Mouse (Mus musculus): ENCODE measurements around the gene Stub1. TPM values are rescaled to one million over a fixed set of nuclear protein-coding genes. Genes with fewer than 3 reads are reported as not detected.

The Stub1 gene
- polyA plus RNA-seq, 1 experiment: 190 TPM

DNA sequence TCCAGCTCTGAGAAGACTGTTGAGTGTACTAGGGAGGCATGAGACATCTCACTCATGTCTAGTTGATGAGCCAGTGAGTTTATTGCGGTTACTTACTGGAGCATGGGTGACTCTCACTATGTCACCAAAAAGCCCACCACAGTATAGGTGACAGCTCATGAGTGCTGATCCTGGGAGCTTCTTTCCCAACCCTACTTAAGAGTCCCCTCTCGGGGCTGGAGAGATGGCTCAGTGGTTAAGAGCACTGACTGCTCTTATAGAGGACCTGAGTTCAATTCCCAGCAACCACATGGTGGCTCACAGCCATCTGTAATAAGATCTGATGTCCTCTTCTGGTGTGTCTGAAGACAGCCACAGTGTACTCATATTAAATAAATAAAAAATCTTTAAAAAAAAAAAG lies 36.8 kb upstream of the Stub1 start:
- Histone ChIP-seq H3K27me3 (ENCODE audit: control insufficient read depth, insufficient read depth, low read length) (no peaks in the 10 kb centered on the region), H3K4me3 (ENCODE audit: control insufficient read depth, insufficient read depth, low read length) (no peak overlapping the region), H3K4me1 (replicated peaks; ENCODE audit: control insufficient read depth, insufficient read depth, low read length) (peaks cover 23% of the 10 kb centered on the region), H3K36me3 (ENCODE audit: control insufficient read depth, insufficient read depth, low read length) (no peaks in the 10 kb centered on the region), H3K27ac (ENCODE audit: control insufficient read depth, insufficient read depth, low read length) (no peak overlapping the region)
- TF ChIP-seq CTCF (IDR thresholded peaks at IDR 0.05; ENCODE audit: borderline replicate concordance, control insufficient read depth, extremely low read depth, insufficient read depth, low read length, poor library complexity) (no peak), POLR2A (IDR thresholded peaks at IDR 0.05; ENCODE audit: control insufficient read depth, extremely low read depth, insufficient read depth, low read length, poor library complexity) (no peak)
- DNase-seq: no peak
- WGBS: 97% methylated on average over 2 of the region's 2 CpGs

DNA sequence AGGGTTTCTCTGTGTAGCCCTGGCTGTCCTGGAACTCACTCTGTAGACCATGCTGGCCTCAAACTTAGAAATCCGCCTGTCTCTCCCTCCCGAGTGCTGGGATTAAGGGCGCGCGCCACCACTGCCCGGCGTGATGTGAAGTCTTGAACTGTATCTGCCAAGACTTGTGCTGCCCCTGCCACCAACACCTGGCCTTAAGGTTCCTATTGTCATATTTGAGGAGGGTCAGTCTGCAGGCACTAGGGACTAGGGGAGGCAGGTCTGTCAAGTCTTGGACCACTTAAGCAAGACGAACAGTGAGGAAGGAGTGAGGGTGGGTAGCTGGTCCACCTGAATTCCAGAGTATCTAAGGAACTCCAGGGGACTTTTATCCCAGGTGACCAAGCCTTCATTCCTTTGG lies 36.3 kb upstream of the Stub1 start:
- H3K27ac ChIP-seq (ENCODE audit: control insufficient read depth, insufficient read depth, low read length): no peak overlapping the region
- no peak for DNase-seq
- H3K4me1 ChIP-seq (replicated peaks; ENCODE audit: control insufficient read depth, insufficient read depth, low read length): peaks cover 21% of the 10 kb centered on the region
- no peaks in the 10 kb centered on the region for H3K36me3 ChIP-seq (ENCODE audit: control insufficient read depth, insufficient read depth, low read length)
- no peak overlapping the region for H3K4me3 ChIP-seq (ENCODE audit: control insufficient read depth, insufficient read depth, low read length)
- no peaks in the 10 kb centered on the region for H3K27me3 ChIP-seq (ENCODE audit: control insufficient read depth, insufficient read depth, low read length)
- 97% methylated on average over 8 of the region's 8 CpGs for WGBS
- no peak for TF ChIP-seq POLR2A (IDR thresholded peaks at IDR 0.05; ENCODE audit: control insufficient read depth, extremely low read depth, insufficient read depth, low read length, poor library complexity)
- no peak for TF ChIP-seq CTCF (IDR thresholded peaks at IDR 0.05; ENCODE audit: borderline replicate concordance, control insufficient read depth, extremely low read depth, insufficient read depth, low read length, poor library complexity)

DNA sequence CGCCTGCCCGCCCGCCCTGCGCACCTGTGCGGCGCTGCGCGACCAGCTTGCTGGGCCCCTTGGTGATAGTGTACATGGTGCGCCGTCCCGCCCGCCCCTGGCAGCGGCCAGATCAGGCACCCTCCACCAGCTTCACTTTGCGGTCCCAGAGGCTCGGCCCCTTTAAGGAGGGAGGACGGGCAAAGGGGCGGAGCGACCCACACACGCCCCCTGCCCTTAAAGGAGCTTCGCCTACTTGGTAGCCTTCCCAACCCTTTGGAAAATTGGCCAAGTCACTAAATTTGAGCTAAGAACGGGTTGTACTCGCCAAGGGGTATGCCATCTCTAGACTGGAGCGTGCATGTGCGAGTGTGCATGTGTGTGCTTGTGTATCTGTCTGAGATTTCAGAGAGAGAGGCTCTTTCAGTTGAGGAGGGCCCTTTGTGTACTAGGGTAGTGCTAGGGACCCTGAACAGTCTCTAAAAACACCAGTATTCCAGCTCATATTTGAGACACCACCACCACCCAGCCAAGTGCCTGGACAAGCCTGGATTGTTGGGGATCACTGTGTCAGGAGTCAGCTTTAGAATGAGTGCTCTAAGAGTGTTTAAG lies 35.5 kb upstream of the Stub1 start, which contains the start of gene Mcrip2:
TSS of gene Mcrip2 (minus strand) at position 164 of the 591 bp plus-strand sequence.
- peak; percentile 78 for DNase-seq
- Histone ChIP-seq H3K36me3 (ENCODE audit: control insufficient read depth, insufficient read depth, low read length) (no peaks in the 10 kb centered on the region), H3K4me3 (ENCODE audit: control insufficient read depth, insufficient read depth, low read length) (peak within 1 kb of the TSS; percentile 95), H3K27ac (ENCODE audit: control insufficient read depth, insufficient read depth, low read length) (no peak within 1 kb of the TSS), H3K4me1 (replicated peaks; ENCODE audit: control insufficient read depth, insufficient read depth, low read length) (peaks cover 14% of the 10 kb centered on the region), H3K27me3 (ENCODE audit: control insufficient read depth, insufficient read depth, low read length) (no peaks in the 10 kb centered on the region)
- TF ChIP-seq CTCF (IDR thresholded peaks at IDR 0.05; ENCODE audit: borderline replicate concordance, control insufficient read depth, extremely low read depth, insufficient read depth, low read length, poor library complexity) (no peak), POLR2A (IDR thresholded peaks at IDR 0.05; ENCODE audit: control insufficient read depth, extremely low read depth, insufficient read depth, low read length, poor library complexity) (0 out of 2 replicates have a peak, but pooled peaks have one; percentile 38)
- WGBS: 2% methylated on average over 24 of the region's 24 CpGs

DNA sequence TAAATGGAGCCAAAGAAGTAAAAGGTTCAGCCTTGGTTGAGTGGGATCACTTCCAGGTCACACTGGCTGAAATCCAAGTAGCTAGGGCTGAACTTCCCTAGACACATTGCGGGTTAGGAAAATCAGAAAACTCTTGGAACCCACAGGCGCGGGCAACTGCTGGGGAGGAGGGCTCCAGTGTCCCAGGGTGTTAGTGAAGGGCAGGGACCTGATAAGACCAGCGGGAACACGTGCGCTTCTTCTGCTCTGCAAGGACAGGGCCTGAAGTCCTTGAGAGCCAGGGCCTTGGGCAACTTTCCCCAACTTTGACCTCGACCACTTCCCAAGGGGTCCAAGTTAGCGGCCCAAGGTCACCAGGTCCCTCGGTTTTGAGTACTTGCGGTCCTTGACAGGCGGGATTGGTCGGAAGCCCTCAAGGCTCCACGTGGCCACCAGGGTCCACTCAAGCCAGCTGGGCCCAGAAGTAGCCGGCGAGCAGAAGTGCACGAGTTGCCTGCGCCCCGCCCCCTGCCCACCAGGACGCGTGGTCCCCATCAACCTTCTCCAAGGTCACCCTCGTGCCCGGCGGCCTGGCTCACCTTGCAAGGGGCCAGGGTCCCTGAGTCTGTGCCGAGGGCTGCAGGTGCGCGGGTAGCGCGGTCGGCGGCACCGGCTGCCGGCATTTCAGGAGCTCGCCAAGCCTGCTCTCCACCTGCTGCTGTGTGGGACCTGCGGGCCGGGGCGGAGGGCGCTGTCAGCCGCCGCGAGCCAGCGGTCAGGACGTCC lies 34.8 kb upstream of the Stub1 start:
- 1% methylated on average over 42 of the region's 42 CpGs for WGBS
- peaks cover 14% of the 10 kb centered on the region for H3K4me1 ChIP-seq (replicated peaks; ENCODE audit: control insufficient read depth, insufficient read depth, low read length)
- H3K4me3 ChIP-seq (ENCODE audit: control insufficient read depth, insufficient read depth, low read length): peak overlapping the region; percentile 95
- TF ChIP-seq CTCF (IDR thresholded peaks at IDR 0.05; ENCODE audit: borderline replicate concordance, control insufficient read depth, extremely low read depth, insufficient read depth, low read length, poor library complexity): 0 out of 2 replicates have a peak, but pooled peaks have one; percentile 34
- TF ChIP-seq POLR2A (IDR thresholded peaks at IDR 0.05; ENCODE audit: control insufficient read depth, extremely low read depth, insufficient read depth, low read length, poor library complexity): no peak
- H3K36me3 ChIP-seq (ENCODE audit: control insufficient read depth, insufficient read depth, low read length): no peaks in the 10 kb centered on the region
- H3K27ac ChIP-seq (ENCODE audit: control insufficient read depth, insufficient read depth, low read length): no peak overlapping the region
- no peak for DNase-seq
- no peaks in the 10 kb centered on the region for H3K27me3 ChIP-seq (ENCODE audit: control insufficient read depth, insufficient read depth, low read length)

DNA sequence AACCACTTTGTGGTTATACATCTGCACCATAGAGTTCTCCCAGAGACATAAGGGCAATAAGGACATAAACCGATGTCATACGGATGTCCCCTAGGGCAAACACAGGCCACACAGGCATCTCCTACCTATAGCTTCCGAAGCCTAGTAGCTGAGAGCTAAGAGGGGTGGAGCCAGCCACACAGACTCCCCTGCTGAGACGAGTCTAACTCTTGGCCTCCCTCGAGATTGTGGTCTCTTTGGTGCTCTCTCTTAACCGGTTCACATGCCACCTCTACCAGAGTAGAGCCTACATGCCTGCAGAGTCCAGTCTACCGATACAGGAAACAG lies 34.3 kb upstream of the Stub1 start:
- Histone ChIP-seq H3K27ac (ENCODE audit: control insufficient read depth, insufficient read depth, low read length) (no peak overlapping the region), H3K36me3 (ENCODE audit: control insufficient read depth, insufficient read depth, low read length) (no peaks in the 10 kb centered on the region), H3K4me1 (replicated peaks; ENCODE audit: control insufficient read depth, insufficient read depth, low read length) (peaks cover 14% of the 10 kb centered on the region), H3K4me3 (ENCODE audit: control insufficient read depth, insufficient read depth, low read length) (no peak overlapping the region), H3K27me3 (ENCODE audit: control insufficient read depth, insufficient read depth, low read length) (no peaks in the 10 kb centered on the region)
- peak; percentile 38 for DNase-seq
- TF ChIP-seq POLR2A (IDR thresholded peaks at IDR 0.05; ENCODE audit: control insufficient read depth, extremely low read depth, insufficient read depth, low read length, poor library complexity): no peak
- TF ChIP-seq CTCF (IDR thresholded peaks at IDR 0.05; ENCODE audit: borderline replicate concordance, control insufficient read depth, extremely low read depth, insufficient read depth, low read length, poor library complexity): no peak
- 2% methylated on average over 7 of the region's 7 CpGs for WGBS

DNA sequence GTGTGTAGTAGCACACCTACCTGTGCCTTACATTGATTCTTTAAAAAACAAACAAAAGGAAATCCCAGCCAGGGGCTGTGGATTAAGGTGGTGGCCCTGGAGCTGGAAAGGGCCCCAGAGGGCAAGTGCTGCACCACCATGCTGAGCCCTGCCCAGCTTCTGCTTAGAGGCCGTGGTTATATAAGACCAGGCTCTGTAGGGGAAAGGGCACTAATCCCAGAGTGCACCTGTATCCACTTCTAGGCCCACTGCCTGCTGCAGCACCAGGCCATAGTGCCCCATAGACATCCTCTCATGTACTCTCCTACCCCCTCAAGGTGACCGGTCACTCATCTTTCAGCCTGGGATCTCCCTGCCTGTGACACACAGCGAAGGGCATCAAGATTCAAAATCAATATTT lies 33.0 kb upstream of the Stub1 start:
- Histone ChIP-seq H3K27ac (ENCODE audit: control insufficient read depth, insufficient read depth, low read length) (no peak overlapping the region), H3K36me3 (ENCODE audit: control insufficient read depth, insufficient read depth, low read length) (no peaks in the 10 kb centered on the region), H3K4me3 (ENCODE audit: control insufficient read depth, insufficient read depth, low read length) (no peak overlapping the region), H3K27me3 (ENCODE audit: control insufficient read depth, insufficient read depth, low read length) (no peaks in the 10 kb centered on the region), H3K4me1 (replicated peaks; ENCODE audit: control insufficient read depth, insufficient read depth, low read length) (peaks cover 19% of the 10 kb centered on the region)
- DNase-seq: no peak
- TF ChIP-seq CTCF (IDR thresholded peaks at IDR 0.05; ENCODE audit: borderline replicate concordance, control insufficient read depth, extremely low read depth, insufficient read depth, low read length, poor library complexity): no peak
- TF ChIP-seq POLR2A (IDR thresholded peaks at IDR 0.05; ENCODE audit: control insufficient read depth, extremely low read depth, insufficient read depth, low read length, poor library complexity): no peak
- WGBS: 95% methylated on average over 3 of the region's 3 CpGs

Measured in thymus, adult 2 months (tissue).